Mouse (Mus musculus) megakaryocyte, adult 5-6 weeks (primary cell): ENCODE measurements around the gene Klhl33. TPM values are rescaled to one million over a fixed set of nuclear protein-coding genes. Genes with fewer than 3 reads are reported as not detected.

Experiments
- ATAC-seq: 2 replicates; pipeline ENCODE4 v1.8.0; 2016; ENCODE audit warnings: mild to moderate bottlenecking, inconsistent platforms; ENCODE audit not compliant: poor library complexity, severe bottlenecking
- total RNA-seq, 2 experiments: library from RNA; stranded (forward) in 1 of 2; stranded (reverse) in 1 of 2; fragments of 153-499, 151-499 nt in 1 of 2; fragments of 221-1000, 200-1000 nt in 1 of 2; gene quantifications; 2 replicates each; pipeline versions ENCODE4 v1.2.3 to v1.2.4; 2015 to 2017

Klhl33 gene
- total RNA-seq, 2 experiments from 2014 or later, result 0.27 to 0.40 TPM

DNA sequence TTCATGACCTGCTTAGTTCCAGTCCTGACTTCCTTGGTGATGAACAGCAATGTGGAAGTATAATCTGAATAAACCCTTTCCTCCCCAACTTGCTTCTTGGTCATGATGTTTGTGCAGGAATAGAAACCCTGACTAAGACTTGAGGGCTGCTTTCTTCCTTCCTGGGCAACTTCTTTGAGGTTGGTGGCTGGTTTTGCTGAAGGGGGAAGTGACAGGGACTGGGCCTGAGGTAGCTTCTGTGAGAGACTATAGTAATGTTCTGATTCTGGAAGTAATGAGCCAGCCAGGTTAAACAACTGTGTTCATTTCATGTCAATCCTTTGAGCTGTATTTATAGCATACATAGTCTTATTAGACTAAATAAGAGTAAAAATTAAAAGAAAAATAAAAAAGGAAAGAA is 32.3 kb downstream of the Klhl33 start:
- ATAC-seq, result peak; percentile 90

DNA sequence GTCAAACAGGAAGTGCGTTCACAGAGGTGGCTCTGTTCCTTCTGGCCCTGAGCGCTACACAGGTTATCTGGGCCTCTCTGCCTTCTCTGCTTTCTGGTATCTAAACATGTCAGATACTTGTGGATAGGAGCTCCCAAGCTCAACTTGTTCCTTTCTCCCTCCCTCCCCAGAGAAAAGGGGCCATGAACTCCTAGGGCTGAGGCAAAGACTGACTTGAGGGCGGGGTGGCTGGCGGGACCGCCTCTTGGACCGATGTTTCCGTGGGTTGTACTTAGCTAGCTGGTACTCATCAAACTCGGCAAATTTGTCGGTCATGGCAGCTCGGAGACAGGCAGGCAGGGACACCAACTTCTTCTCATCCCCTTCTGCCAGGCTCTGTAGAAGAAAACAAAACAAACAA is 34.7 kb downstream of the Klhl33 start:
- no peak for ATAC-seq

GRCm38 (mm10) chr14:50855788-50856187 is 41.5 kb downstream of the Klhl33 start:
- no peak for ATAC-seq

Other genes starting within 250 kb of the Klhl33 start
- gene Olfr747, start 204.3 kb downstream of the Klhl33 start, total RNA-seq (2015), result not detected in 2 replicates
- gene Olfr747, start 204.3 kb downstream of the Klhl33 start, total RNA-seq (2017), result not detected in 2 replicates
- gene Olfr748, start 190.1 kb downstream of the Klhl33 start, total RNA-seq (2015), result not detected in 2 replicates
- gene Olfr748, start 190.1 kb downstream of the Klhl33 start, total RNA-seq (2017), result not detected in 2 replicates
- not detected in 2 replicates for gene Olfr749, start 152.4 kb downstream of the Klhl33 start, total RNA-seq (2015)
- gene Olfr749, start 152.4 kb downstream of the Klhl33 start, total RNA-seq (2017), result not detected in 2 replicates
- gene Ttc5, start 112.0 kb downstream of the Klhl33 start, total RNA-seq (2015), result 21.2 and 23.1 TPM in 2 replicates
- gene Ttc5, start 112.0 kb downstream of the Klhl33 start, total RNA-seq (2017), result 35.4 and 39.4 TPM in 2 replicates
- not detected in 2 replicates for gene Ccnb1ip1, start 89.8 kb downstream of the Klhl33 start, total RNA-seq (2015)
- gene Ccnb1ip1, start 89.8 kb downstream of the Klhl33 start, total RNA-seq (2017), result not detected in 2 replicates
- gene Parp2, start 89.7 kb downstream of the Klhl33 start, total RNA-seq (2015), result 59.7 and 62.1 TPM in 2 replicates
- gene Parp2, start 89.7 kb downstream of the Klhl33 start, total RNA-seq (2017), result 53.6 and 78.7 TPM in 2 replicates
- gene Tep1, start 26.9 kb downstream of the Klhl33 start, total RNA-seq (2015), result 200 and 215 TPM in 2 replicates
- 131 and 161 TPM in 2 replicates for gene Tep1, start 26.9 kb downstream of the Klhl33 start, total RNA-seq (2017)
- gene Osgep, start 27.4 kb upstream of the Klhl33 start, total RNA-seq (2015), result 101 and 107 TPM in 2 replicates
- gene Osgep, start 27.4 kb upstream of the Klhl33 start, total RNA-seq (2017), result 87.9 and 125 TPM in 2 replicates
- gene Apex1, start 27.5 kb upstream of the Klhl33 start, total RNA-seq (2015), result 46.3 and 64.2 TPM in 2 replicates
- 34.8 and 47.0 TPM in 2 replicates for gene Apex1, start 27.5 kb upstream of the Klhl33 start, total RNA-seq (2017)
- gene Pip4p1, start 33.3 kb upstream of the Klhl33 start, total RNA-seq (2015), result 115 and 118 TPM in 2 replicates
- 38.5 and 39.9 TPM in 2 replicates for gene Pip4p1, start 33.3 kb upstream of the Klhl33 start, total RNA-seq (2017)
- 329 and 405 TPM in 2 replicates for gene Pnp, start 33.6 kb upstream of the Klhl33 start, total RNA-seq (2015)
- 158 and 204 TPM in 2 replicates for gene Pnp, start 33.6 kb upstream of the Klhl33 start, total RNA-seq (2017)
- gene Gm49342, start 47.0 kb upstream of the Klhl33 start, total RNA-seq (2015), result 43.8 TPM in 1 of 2 replicates, not detected in the other
- gene Gm49342, start 47.0 kb upstream of the Klhl33 start, total RNA-seq (2017), result 161 and 177 TPM in 2 replicates
- 14.4 and 16.7 TPM in 2 replicates for gene Pnp2, start 58.5 kb upstream of the Klhl33 start, total RNA-seq (2015)
- 6.7 and 9.6 TPM in 2 replicates for gene Pnp2, start 58.5 kb upstream of the Klhl33 start, total RNA-seq (2017)
- not detected in 2 replicates for gene Rnase10, start 110.2 kb upstream of the Klhl33 start, total RNA-seq (2015)
- gene Rnase10, start 110.2 kb upstream of the Klhl33 start, total RNA-seq (2017), result not detected in 2 replicates
- 0.11 TPM in 1 of 2 replicates, not detected in the other for gene Rnase9, start 144.4 kb upstream of the Klhl33 start, total RNA-seq (2015)
- gene Rnase9, start 144.4 kb upstream of the Klhl33 start, total RNA-seq (2017), result not detected in 2 replicates
- gene Rnase11, start 152.7 kb upstream of the Klhl33 start, total RNA-seq (2015), result not detected in 2 replicates
- not detected in 2 replicates for gene Rnase11, start 152.7 kb upstream of the Klhl33 start, total RNA-seq (2017)
- gene Rnase12, start 160.2 kb upstream of the Klhl33 start, total RNA-seq (2015), result 11.4 and 11.6 TPM in 2 replicates
- 8.2 and 10.4 TPM in 2 replicates for gene Rnase12, start 160.2 kb upstream of the Klhl33 start, total RNA-seq (2017)
- gene Olfr750, start 176.9 kb upstream of the Klhl33 start, total RNA-seq (2015), result not detected in 2 replicates
- not detected in 2 replicates for gene Olfr750, start 176.9 kb upstream of the Klhl33 start, total RNA-seq (2017)
- gene Rnase4, start 193.6 kb upstream of the Klhl33 start, total RNA-seq (2015), result 36.2 and 44.8 TPM in 2 replicates
- 21.0 and 22.3 TPM in 2 replicates for gene Rnase4, start 193.6 kb upstream of the Klhl33 start, total RNA-seq (2017)
- gene Ang, start 193.6 kb upstream of the Klhl33 start, total RNA-seq (2015), result 8.2 and 10.0 TPM in 2 replicates
- gene Ang, start 193.6 kb upstream of the Klhl33 start, total RNA-seq (2017), result 9.4 and 13.7 TPM in 2 replicates
- not detected in 2 replicates for gene Eddm3b, start 216.9 kb upstream of the Klhl33 start, total RNA-seq (2015)
- gene Eddm3b, start 216.9 kb upstream of the Klhl33 start, total RNA-seq (2017), result not detected in 2 replicates
- gene Rnase6, start 226.4 kb upstream of the Klhl33 start, total RNA-seq (2015), result 288 and 294 TPM in 2 replicates
- gene Rnase6, start 226.4 kb upstream of the Klhl33 start, total RNA-seq (2017), result 303 and 351 TPM in 2 replicates
- gene Rnase1, start 249.3 kb upstream of the Klhl33 start, total RNA-seq (2015), result not detected in 2 replicates
- not detected in 2 replicates for gene Rnase1, start 249.3 kb upstream of the Klhl33 start, total RNA-seq (2017)